Mouse (Mus musculus) hindbrain, embryonic 13.5 days (tissue): Measurements from ENCODE around the gene Olfr890. TPM values are rescaled to one million over a fixed set of nuclear protein-coding genes. Genes with fewer than 3 reads are reported as not detected.
"Not testable (repeated sequence)": the region's sequence is repeated elsewhere in the genome, so short reads cannot be mapped to it uniquely, and the experiment has no call there.

Source experiments
- ATAC-seq: fragments of 200-750 bp; cut with Nextera tagmentation; 2 replicates; pipeline ENCODE4 v1.8.0; 2017; ENCODE audit warnings: moderate TSS enrichment; ENCODE audit not compliant: low FRiP score
- H3K27ac ChIP-seq: fragments of 300-500 bp; sonication (generic); 2 replicates; pipeline ENCODE4 v1.5.1; 2015; ENCODE audit warnings: inconsistent platforms, mild to moderate bottlenecking, moderate library complexity
- H3K27me3 ChIP-seq: fragments of 300-500 bp; sonication (generic); 2 replicates; pipeline ENCODE4 v1.6.1; 2015; ENCODE audit warnings: mild to moderate bottlenecking, inconsistent platforms
- H3K36me3 ChIP-seq: fragments of 300-500 bp; sonication (generic); 2 replicates; pipeline ENCODE4 v1.6.1; 2015; ENCODE audit warnings: mild to moderate bottlenecking, inconsistent platforms
- H3K4me1 ChIP-seq: fragments of 300-500 bp; sonication (generic); replicated peaks from 2 replicates; pipeline ENCODE4 v1.6.1; 2015; ENCODE audit warnings: inconsistent platforms
- H3K4me2 ChIP-seq: fragments of 300-500 bp; sonication (generic); 2 replicates; pipeline ENCODE4 v1.6.1; 2015; ENCODE audit warnings: inconsistent platforms, mild to moderate bottlenecking, moderate library complexity
- H3K4me3 ChIP-seq: fragments of 300-500 bp; sonication (generic); 2 replicates; pipeline ENCODE4 v1.5.1; 2015; ENCODE audit warnings: mild to moderate bottlenecking, inconsistent platforms
- H3K9ac ChIP-seq: fragments of 300-500 bp; sonication (generic); 2 replicates; pipeline ENCODE4 v1.6.1; 2015; ENCODE audit warnings: mild to moderate bottlenecking, inconsistent platforms
- H3K9me3 ChIP-seq: fragments of 300-500 bp; sonication (generic); 2 replicates; pipeline ENCODE4 v1.6.1; 2016; ENCODE audit warnings: inconsistent platforms
- WGBS: fragments of 180-500 bp; shearing (Covaris S2); methylation state at CpG from one replicate; pipeline ENCODE4 v1.1.7; 2015; 5-methylcytosine and 5-hydroxymethylcytosine counted together
- polyA plus RNA-seq: library from polyadenylated mRNA; unstranded; fragments of >200 nt; fragmentation: Nextera tagmentation; extraction: Ambion mirVana; gene quantifications from 2 replicates; pipeline ENCODE4 v1.2.1, GENCODE M21; 2015

Olfr890 gene
- not detected in 2 replicates for polyA plus RNA-seq

DNA sequence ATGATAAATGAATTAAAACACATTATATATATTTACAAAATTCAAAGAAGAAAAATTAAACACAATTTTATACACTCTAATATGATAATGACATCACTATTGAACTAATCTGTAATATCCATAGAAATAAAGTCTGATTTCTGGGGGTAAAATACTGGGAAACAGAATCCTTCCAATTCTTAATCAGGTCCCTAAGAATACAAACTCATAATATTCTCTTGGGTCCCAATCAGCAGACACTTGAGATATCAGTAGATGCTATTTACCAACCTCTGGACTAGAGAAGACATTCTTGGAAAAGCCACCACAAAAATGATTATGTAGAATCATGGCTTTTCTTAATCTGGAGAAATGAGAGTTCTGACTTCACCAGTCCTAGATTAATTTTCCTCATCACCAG, at the start of gene Olfr890:
TSS of gene Olfr890 (plus strand) at position 301 of the 400 bp plus-strand sequence.
- Histone ChIP-seq H3K36me3 (no peaks in the 10 kb centered on the region), H3K9ac (no peak within 1 kb of the TSS), H3K27ac (no peak within 1 kb of the TSS), H3K27me3 (no peaks in the 10 kb centered on the region), H3K4me2 (no peak within 1 kb of the TSS), H3K9me3 (no peaks in the 10 kb centered on the region), H3K4me1 (no peaks in the 10 kb centered on the region), H3K4me3 (no peak within 1 kb of the TSS)
- no peak for ATAC-seq

DNA sequence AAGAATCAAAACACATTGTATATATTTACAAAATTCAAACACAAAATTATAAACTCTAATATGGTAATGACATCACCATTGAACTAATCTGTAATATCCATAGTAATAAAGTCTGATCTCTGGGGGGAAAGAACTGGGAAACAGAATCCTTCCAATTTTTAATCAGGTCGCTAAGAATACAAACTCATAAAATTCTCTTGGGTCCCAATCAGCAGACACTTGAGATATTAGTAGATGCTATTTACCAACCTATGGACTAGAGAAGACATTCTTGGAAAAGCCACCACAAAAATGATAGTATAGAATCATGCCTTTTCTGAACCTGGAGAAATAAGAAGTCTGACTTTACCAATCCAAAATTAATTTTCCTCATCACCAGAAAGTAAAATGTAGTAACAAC, 34.5 kb upstream of the Olfr890 start, which contains the start of gene Olfr888:
TSS of gene Olfr888 (plus strand) at position 301 of the 400 bp plus-strand sequence.
- Histone ChIP-seq H3K4me2 (no peak within 1 kb of the TSS), H3K27ac (no peak within 1 kb of the TSS), H3K27me3 (no peaks in the 10 kb centered on the region), H3K9ac (no peak within 1 kb of the TSS), H3K9me3 (no peaks in the 10 kb centered on the region), H3K4me1 (no peaks in the 10 kb centered on the region), H3K36me3 (no peaks in the 10 kb centered on the region), H3K4me3 (no peak within 1 kb of the TSS)
- 87% methylated on average over 1 of the region's 1 CpGs for WGBS
- ATAC-seq, result no peak

DNA sequence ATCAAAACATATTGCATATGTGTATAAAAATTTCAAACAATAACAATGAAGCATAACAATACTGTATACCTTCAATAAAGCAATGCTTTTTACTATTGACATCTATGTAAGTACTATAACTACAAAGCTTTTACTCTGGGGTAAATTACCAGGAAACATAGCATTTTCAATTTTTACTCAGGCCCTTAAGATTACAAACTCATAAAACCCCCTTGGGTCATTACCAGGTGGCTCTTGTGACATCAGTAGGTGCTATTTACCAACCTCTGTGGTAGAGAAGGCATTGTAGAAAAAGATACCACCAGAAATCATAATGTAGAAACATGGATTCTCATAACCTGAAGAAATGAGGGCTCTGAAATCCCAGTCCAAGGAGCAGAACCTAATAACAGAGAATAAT, 27.4 kb upstream of the Olfr890 start, which contains the start of gene Olfr889:
TSS of gene Olfr889 (plus strand) at position 301 of the 400 bp plus-strand sequence.
- no peak for ATAC-seq
- Histone ChIP-seq H3K4me1 (no peaks in the 10 kb centered on the region), H3K9ac (no peak within 1 kb of the TSS), H3K4me2 (no peak within 1 kb of the TSS), H3K27ac (no peak within 1 kb of the TSS), H3K27me3 (no peaks in the 10 kb centered on the region), H3K36me3 (no peaks in the 10 kb centered on the region), H3K9me3 (no peaks in the 10 kb centered on the region), H3K4me3 (no peak within 1 kb of the TSS)

DNA sequence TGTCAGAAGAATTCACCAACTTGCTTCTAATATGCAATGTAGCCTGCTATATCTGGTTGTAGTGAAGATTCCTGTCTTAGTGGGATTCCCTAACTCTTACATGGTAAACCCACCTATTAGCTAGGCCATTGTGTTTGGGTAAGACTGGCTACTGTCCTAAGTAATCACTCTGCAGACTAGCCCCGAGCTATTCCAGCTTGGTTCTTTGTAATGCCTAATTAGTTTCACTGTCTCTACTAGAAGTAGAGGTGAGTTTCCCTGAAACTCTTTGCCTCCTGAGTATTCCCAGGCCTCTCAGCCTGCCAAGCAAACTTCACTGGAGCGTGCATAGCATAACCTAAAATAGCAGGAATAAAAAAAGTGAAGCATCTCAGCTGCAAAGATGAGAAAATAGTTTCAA, 26.0 kb downstream of the Olfr890 start:
- H3K9ac ChIP-seq, H3K4me2 ChIP-seq, H3K4me3 ChIP-seq, H3K4me1 ChIP-seq, ATAC-seq, H3K27ac ChIP-seq, H3K36me3 ChIP-seq, H3K9me3 ChIP-seq, H3K27me3 ChIP-seq: not testable (repeated sequence)
- WGBS, result 61% methylated on average over 2 of the region's 2 CpGs

DNA sequence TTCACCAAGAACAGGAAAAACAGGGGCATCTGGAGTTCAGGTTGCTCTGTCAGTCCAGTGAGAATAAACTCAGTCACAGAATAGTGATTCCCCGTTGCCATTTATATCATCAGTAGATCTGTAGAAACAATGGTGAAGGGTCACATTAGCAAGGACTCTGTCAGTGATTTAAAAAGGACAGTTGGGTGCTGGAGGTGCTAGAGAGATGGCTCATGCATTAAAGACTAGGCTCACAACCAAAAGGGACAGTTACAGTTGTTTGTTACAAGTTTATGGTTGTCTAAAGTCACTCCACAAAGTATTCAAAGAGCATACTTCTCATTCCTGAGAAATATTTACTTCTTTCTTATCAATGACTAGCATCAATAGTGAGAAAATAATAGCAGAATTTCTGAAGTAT, 38.4 kb downstream of the Olfr890 start, which contains the start of gene Olfr891:
TSS of gene Olfr891 (minus strand) at position 101 of the 400 bp plus-strand sequence.
- Histone ChIP-seq H3K36me3 (no peaks in the 10 kb centered on the region), H3K4me1 (no peaks in the 10 kb centered on the region), H3K9ac (no peak within 1 kb of the TSS), H3K9me3 (peaks cover 6% of the 10 kb centered on the region; the same call in 1 of the 2 replicates), H3K27ac (no peak within 1 kb of the TSS), H3K4me2 (no peak within 1 kb of the TSS), H3K4me3 (no peak within 1 kb of the TSS), H3K27me3 (no peaks in the 10 kb centered on the region)
- WGBS, result 97% methylated on average over 1 of the region's 1 CpGs
- no peak for ATAC-seq

Other genes starting within 250 kb of the Olfr890 start
- gene Olfr145, start 245.8 kb upstream of the Olfr890 start, polyA plus RNA-seq, result not detected in 2 replicates
- not detected in 2 replicates for gene Olfr878, start 224.7 kb upstream of the Olfr890 start, polyA plus RNA-seq
- not detected in 2 replicates for gene Olfr881, start 150.7 kb upstream of the Olfr890 start, polyA plus RNA-seq
- gene Olfr883, start 116.7 kb upstream of the Olfr890 start, polyA plus RNA-seq, result not detected in 2 replicates
- not detected in 2 replicates for gene Olfr884, start 96.0 kb upstream of the Olfr890 start, polyA plus RNA-seq
- not detected in 2 replicates for gene Olfr885, start 81.2 kb upstream of the Olfr890 start, polyA plus RNA-seq
- gene Olfr887, start 58.4 kb upstream of the Olfr890 start, polyA plus RNA-seq, result not detected in 2 replicates
- not detected in 2 replicates for gene Olfr888, start 34.4 kb upstream of the Olfr890 start, polyA plus RNA-seq
- gene Olfr889, start 27.3 kb upstream of the Olfr890 start, polyA plus RNA-seq, result 0.06 and 0.08 TPM in 2 replicates
- gene Olfr891, start 38.3 kb downstream of the Olfr890 start, polyA plus RNA-seq, result not detected in 2 replicates
- gene Olfr893, start 65.8 kb downstream of the Olfr890 start, polyA plus RNA-seq, result not detected in 2 replicates
- not detected in 2 replicates for gene Olfr894, start 75.5 kb downstream of the Olfr890 start, polyA plus RNA-seq
- not detected in 2 replicates for gene Olfr143, start 110.3 kb downstream of the Olfr890 start, polyA plus RNA-seq
- gene Olfr895, start 125.3 kb downstream of the Olfr890 start, polyA plus RNA-seq, result not detected in 2 replicates
- not detected in 2 replicates for gene Olfr896-ps1, start 148.6 kb downstream of the Olfr890 start, polyA plus RNA-seq
- gene Olfr25, start 186.5 kb downstream of the Olfr890 start, polyA plus RNA-seq, result not detected in 2 replicates
- gene Olfr898, start 205.9 kb downstream of the Olfr890 start, polyA plus RNA-seq, result not detected in 2 replicates
- gene Olfr250, start 224.4 kb downstream of the Olfr890 start, polyA plus RNA-seq, result not detected in 2 replicates
- not detected in 2 replicates for gene Olfr251, start 234.6 kb downstream of the Olfr890 start, polyA plus RNA-seq